ENCODE assay signal across 17 mouse cellular contexts in the genomic region with DNA sequence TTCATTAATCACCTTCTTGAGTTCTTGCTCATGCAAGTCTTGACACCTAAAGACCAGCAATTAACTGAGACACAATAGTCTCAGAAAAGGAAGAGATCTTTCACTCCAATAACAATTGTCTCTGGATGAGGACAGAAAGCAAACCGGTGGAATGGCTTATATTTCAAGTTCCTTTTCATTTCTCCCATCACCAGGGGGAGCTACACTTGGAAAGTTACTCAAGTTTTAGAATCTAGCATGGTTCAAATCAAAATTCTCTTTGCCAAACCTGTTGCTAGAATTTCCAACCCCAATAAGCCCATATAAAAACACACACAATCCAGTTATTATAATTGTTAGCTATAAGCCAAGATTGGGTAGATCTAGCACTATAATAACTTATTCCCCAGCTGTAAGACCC. TPM values are rescaled to one million over a fixed set of nuclear protein-coding genes. Genes with fewer than 3 reads are reported as not detected.
A peak's percentile ranks its signal among the peaks of the same experiment; 100 is the strongest.
DNase-seq lines count a peak whose midpoint lies in the region; ATAC-seq and TF ChIP-seq lines count a peak whose summit lies in the region.
"Had no signal": no experiment of that assay in that cellular context is flagged by ENCODE, and none has a peak within 500 bp of the region (broad histone marks: within the 10 kb centered on the region; RNA-seq: fewer than 3 reads in every experiment).

No protein-coding gene starts in this region.

- no peak overlapping the region for H3K4me3 ChIP-seq in hindbrain, postnatal 0 days (ENCODE audit: low read length)
- no peak overlapping the region for H3K4me3 ChIP-seq in hindbrain, embryonic 12.5 days
- H3K4me3 ChIP-seq in lung, postnatal 0 days (ENCODE audit: low read depth, low read length): no peak overlapping the region
- no peak overlapping the region for H3K4me3 ChIP-seq in E14TG2a.4 (replicated peaks; ENCODE audit: low read length)
- H3K4me3 ChIP-seq: heart, embryonic 15.5 days; hindbrain, embryonic 13.5 days; limb, embryonic 12.5 days; myocyte had no signal

- WGBS in hindbrain, postnatal 0 days: 31% methylated on average over 1 of the region's 1 CpGs
- 31% methylated on average over 1 of the region's 1 CpGs for whole genome bisulfite sequencing in hindbrain, embryonic 12.5 days
- 25% methylated on average over 1 of the region's 1 CpGs for WGBS in lung, postnatal 0 days

- intact Hi-C loops in left cerebral cortex, postnatal 14 days (cut with DNase I): no loop called here

- TF ChIP-seq EP300 in lung, postnatal 0 days (IDR thresholded peaks at IDR 0.05): no peak

- no peaks in the 10 kb centered on the region for H3K36me3 ChIP-seq in hindbrain, postnatal 0 days (ENCODE audit: insufficient read depth, low read length)
- H3K36me3 ChIP-seq in hindbrain, embryonic 12.5 days: no peaks in the 10 kb centered on the region
- H3K36me3 ChIP-seq in lung, postnatal 0 days (ENCODE audit: insufficient read depth, low read length): no peaks in the 10 kb centered on the region
- no peaks in the 10 kb centered on the region for H3K36me3 ChIP-seq in E14TG2a.4 (ENCODE audit: insufficient read depth, low read length)
- H3K36me3 ChIP-seq: heart, embryonic 15.5 days; hindbrain, embryonic 13.5 days; limb, embryonic 12.5 days had no signal

- no peak overlapping the region for H3K27ac ChIP-seq in hindbrain, postnatal 0 days
- H3K27ac ChIP-seq in hindbrain, embryonic 12.5 days: no peak overlapping the region
- no peak overlapping the region for H3K27ac ChIP-seq in lung, postnatal 0 days (ENCODE audit: low read length)
- H3K27ac ChIP-seq: heart, embryonic 15.5 days; hindbrain, embryonic 13.5 days; limb, embryonic 12.5 days had no signal

- no peak overlapping the region for H3K4me2 ChIP-seq in hindbrain, postnatal 0 days (ENCODE audit: low read depth, low read length)
- no peak overlapping the region for H3K4me2 ChIP-seq in hindbrain, embryonic 12.5 days (replicated peaks)
- no peak overlapping the region for H3K4me2 ChIP-seq in lung, postnatal 0 days (replicated peaks; ENCODE audit: low read depth, low read length)
- H3K4me2 ChIP-seq: heart, embryonic 15.5 days; hindbrain, embryonic 13.5 days; limb, embryonic 12.5 days had no signal

- no peak overlapping the region for H3K9ac ChIP-seq in hindbrain, postnatal 0 days (replicated peaks; ENCODE audit: low read length)
- H3K9ac ChIP-seq in hindbrain, embryonic 12.5 days: no peak overlapping the region
- no peak overlapping the region for H3K9ac ChIP-seq in lung, postnatal 0 days (replicated peaks; ENCODE audit: low read depth)
- H3K9ac ChIP-seq: heart, embryonic 15.5 days; hindbrain, embryonic 13.5 days; limb, embryonic 12.5 days had no signal

- DNase-seq in hindbrain, postnatal 0 days (ENCODE audit: low spot score): no peak
- peak; percentile 44 for DNase-seq in lung, postnatal 0 days (ENCODE audit: low spot score)
- no peak for DNase-seq in lung, postnatal 25 days (ENCODE audit: low spot score)
- DNase-seq in ZHBTc4 (ENCODE audit: low read depth, low spot score): peak; percentile 10
- no peak for DNase-seq in left cerebral cortex, postnatal 14 days (ENCODE audit: low spot score in 2 of 2)
- DNase-seq: adrenal gland, adult 8-10 months; cerebellum, adult 11-12 months; cerebellum, postnatal 36 days; kidney, adult 2 months; lung, adult 18-20 months had no signal

- H3K27me3 ChIP-seq in hindbrain, postnatal 0 days (ENCODE audit: insufficient read depth, low read length): no peaks in the 10 kb centered on the region
- H3K27me3 ChIP-seq in hindbrain, embryonic 12.5 days: no peaks in the 10 kb centered on the region
- H3K27me3 ChIP-seq in lung, postnatal 0 days (replicated peaks; ENCODE audit: insufficient read depth, low read length): no peaks in the 10 kb centered on the region
- H3K27me3 ChIP-seq in E14TG2a.4 (ENCODE audit: insufficient read depth, low read length): no peaks in the 10 kb centered on the region
- H3K27me3 ChIP-seq: heart, embryonic 15.5 days; hindbrain, embryonic 13.5 days; limb, embryonic 12.5 days had no signal

- no peaks in the 10 kb centered on the region for H3K9me3 ChIP-seq in hindbrain, postnatal 0 days (ENCODE audit: low read length)
- no peaks in the 10 kb centered on the region for H3K9me3 ChIP-seq in hindbrain, embryonic 12.5 days (replicated peaks)
- H3K9me3 ChIP-seq in lung, postnatal 0 days (ENCODE audit: low read length): no peaks in the 10 kb centered on the region
- H3K9me3 ChIP-seq in E14TG2a.4 (ENCODE audit: low read length): no peaks in the 10 kb centered on the region
- H3K9me3 ChIP-seq: heart, embryonic 15.5 days; hindbrain, embryonic 13.5 days; limb, embryonic 12.5 days had no signal

- TF ChIP-seq CTCF in hindbrain, postnatal 0 days (IDR thresholded peaks at IDR 0.05; ENCODE audit: low read depth): 0 out of 2 replicates have a peak, but pooled peaks have one; percentile 5
- TF ChIP-seq CTCF in lung, postnatal 0 days (IDR thresholded peaks at IDR 0.05): peak; percentile 48
- TF ChIP-seq CTCF in E14TG2a.4 (conservative IDR thresholded peaks at IDR 0.05; ENCODE audit: low read length): peak; percentile 15; the same call in 1 of the 2 replicates

- no peak for ATAC-seq in hindbrain, postnatal 0 days
- no peak for ATAC-seq in hindbrain, embryonic 12.5 days (ENCODE audit: low FRiP score)
- ATAC-seq in lung, postnatal 0 days: no peak
- ATAC-seq: forebrain, embryonic 14.5 days had no signal

- no peaks in the 10 kb centered on the region for H3K4me1 ChIP-seq in hindbrain, postnatal 0 days (ENCODE audit: insufficient read depth, low read length)
- H3K4me1 ChIP-seq in hindbrain, embryonic 12.5 days: no peaks in the 10 kb centered on the region
- no peaks in the 10 kb centered on the region for H3K4me1 ChIP-seq in lung, postnatal 0 days (ENCODE audit: insufficient read depth, low read depth, low read length)
- H3K4me1 ChIP-seq in E14TG2a.4 (replicated peaks; ENCODE audit: low read depth, low read length): no peaks in the 10 kb centered on the region
- H3K4me1 ChIP-seq: heart, embryonic 15.5 days; hindbrain, embryonic 13.5 days; limb, embryonic 12.5 days had no signal

RNA-seq across cellular contexts. Expression of a gene that starts 25.2 kb away (rescaled TPM):
- total RNA-seq in hindbrain, postnatal 0 days (2014; rRNA removed): 9.4 and 13.3 TPM in 2 replicates
- 38.7 and 39.9 TPM in 2 replicates for polyA plus RNA-seq in hindbrain, postnatal 0 days (2015; fragmentation: Nextera tagmentation; extraction: Ambion mirVana)
- polyA plus RNA-seq in hindbrain, embryonic 12.5 days (2016; fragmentation: Nextera tagmentation; extraction: Ambion mirVana): 49.5 and 52.3 TPM in 2 replicates
- polyA plus RNA-seq in lung, postnatal 0 days (2015; fragmentation: Nextera tagmentation; extraction: Ambion mirVana): 43.7 and 46.7 TPM in 2 replicates
- 10 to 100 TPM; 20.6 to 22.1 TPM for total RNA-seq in left cerebral cortex, postnatal 14 days (2021)

Comparison
In these comparisons a context has a peak if more than half of its experiments do, and no peak if none do; other contexts are left out.
1. DNase-seq: peak in lung, postnatal 0 days (single experiment) and ZHBTc4 (single experiment); none in hindbrain, postnatal 0 days (single experiment), lung, postnatal 25 days (single experiment) and left cerebral cortex, postnatal 14 days (0 of 2).
2. Peak in every context shown above with its lines, with median percentiles within 50 percentile points of each other: CTCF ChIP-seq.